Mouse (Mus musculus) fat pad, adult 2 months (tissue): ENCODE data around the gene Smc3.
A peak's percentile ranks its signal among the peaks of the same experiment; 100 is the strongest.

ENCODE experiments used
- DNase-seq: peaks from one replicate; pipeline ENCODE4 v3.0.0-alpha.2; 2011; ENCODE audit warnings: low read depth, low spot score; ENCODE audit errors: extremely low read depth

Smc3 gene

DNA sequence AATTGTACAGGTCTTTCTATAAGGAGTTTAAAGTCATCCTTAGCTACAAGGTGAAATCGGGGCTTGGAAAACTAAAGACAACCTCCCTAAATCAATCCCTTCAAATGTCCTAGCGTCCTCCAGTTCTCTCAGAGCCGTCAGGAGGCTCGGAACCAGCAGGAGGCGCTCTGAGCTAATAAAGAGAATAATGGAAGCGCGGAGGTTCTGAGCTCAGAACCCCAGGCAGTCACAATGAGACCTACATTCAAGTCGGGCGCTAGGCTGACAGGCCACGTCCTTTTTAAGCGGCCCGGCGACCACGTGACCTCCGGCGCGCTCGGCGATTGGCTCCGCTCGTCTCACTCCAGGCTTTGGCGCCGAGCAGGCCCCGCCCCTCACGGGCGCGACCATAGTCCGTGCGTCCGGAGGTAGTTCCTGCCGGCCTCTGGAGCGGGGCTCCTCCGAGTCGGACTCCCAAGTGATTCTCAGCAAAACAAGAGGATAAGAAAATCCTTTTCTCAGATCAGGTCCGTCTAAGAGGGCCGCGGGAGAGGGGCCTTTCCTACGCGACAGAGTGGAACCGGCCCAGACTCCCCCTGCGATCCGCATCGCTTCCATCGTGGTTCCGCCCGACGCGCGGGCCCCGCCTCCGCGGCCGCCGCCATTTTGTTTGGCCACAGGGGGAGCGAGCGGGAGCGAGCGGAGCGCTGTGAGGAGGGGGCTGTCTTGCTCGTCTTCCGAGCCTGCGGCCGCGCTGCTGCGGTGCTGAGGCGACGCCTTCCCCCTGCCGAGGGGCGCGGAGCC, at the start of gene Smc3:
Gene Smc3, plus strand, starts transcription at position 642 of the 783 bp plus-strand sequence.
- DNase-seq = peak; percentile 56

DNA sequence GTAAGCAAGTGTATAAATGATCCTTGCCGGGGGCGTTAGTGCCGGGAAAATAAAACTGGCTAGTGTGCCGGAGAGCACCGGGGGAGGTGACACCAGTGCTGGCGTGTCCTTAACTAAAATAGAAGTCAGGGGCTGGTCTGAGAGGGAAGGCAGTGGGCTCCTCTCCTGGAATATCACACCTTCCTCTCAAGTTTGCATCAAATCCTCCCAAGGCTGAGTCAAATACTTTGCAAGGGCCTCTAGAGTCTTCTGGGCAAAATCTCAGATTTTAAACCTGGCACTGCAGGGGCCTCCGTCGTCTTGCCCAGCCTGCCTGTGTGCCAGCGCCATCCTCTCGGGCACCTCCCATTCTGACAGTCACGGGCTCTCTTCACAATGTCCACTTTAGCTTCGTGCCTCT, 49.2 kb upstream of the Smc3 start:
- no peak for DNase-seq

DNA sequence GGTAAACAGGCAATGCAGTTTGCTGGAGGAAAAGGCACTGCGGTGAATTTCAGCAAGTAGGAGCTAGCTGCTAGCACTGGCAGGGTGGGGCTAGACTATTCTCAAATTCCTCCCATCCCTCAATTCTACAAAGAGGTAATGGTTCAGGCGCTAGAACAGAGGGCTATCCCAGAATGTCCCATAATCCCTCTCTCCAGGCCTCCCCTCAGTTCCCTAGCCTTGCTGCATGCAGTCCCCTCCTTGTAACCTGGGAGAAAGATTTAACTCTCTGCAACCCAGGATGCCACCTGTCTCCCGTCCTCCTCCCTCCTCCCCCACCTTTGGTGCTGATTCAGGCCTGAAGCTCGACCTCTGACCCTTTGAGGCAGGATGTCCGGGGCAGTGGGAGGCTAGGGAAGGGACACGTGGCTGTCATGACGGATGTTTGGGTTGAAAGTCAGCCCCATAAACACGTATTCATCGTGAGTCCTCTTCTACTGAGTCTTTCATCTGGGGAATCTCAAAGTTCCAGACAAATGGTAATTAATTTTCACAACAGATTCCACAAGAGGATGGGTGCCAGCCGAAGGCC, 47.9 kb upstream of the Smc3 start:
- no peak for DNase-seq

DNA sequence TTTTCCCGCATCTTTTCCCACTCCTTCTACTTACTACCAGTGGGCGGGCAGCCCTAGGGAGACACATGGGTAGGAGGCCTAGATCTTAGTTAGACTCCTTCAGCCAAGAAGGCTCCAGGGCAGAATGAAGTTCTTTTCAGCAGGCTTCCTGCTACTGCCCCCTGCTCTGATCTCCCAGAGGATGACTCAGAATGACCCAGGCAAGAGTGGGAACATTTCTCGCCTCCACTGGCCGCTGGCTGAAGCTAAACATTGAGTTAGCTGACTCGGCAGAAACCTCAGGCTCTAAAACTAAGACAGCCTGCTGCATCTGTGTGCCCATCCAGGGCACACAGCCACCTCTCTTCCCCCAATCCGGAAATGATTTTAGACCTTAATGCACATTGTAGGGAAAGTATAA, 47.4 kb upstream of the Smc3 start:
- DNase-seq = no peak

DNA sequence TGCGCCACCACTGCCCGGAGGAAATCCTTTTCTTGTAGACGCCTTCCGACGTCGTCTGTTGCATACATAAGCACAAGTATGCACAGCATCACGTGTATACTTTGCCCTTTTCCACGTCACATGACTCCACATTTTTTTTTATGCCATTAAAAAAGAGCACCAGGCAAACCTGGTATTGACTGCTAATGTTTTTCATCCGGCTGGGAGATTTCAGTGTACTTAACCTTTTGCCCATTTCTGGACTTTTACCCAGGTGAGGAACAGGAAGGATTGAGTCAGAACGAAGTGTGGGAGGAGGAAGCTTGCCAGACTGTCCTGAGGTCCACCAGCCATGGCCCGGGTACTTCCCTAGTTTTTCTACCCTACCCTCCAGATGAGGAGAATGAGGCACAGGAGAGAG, 45.8 kb upstream of the Smc3 start:
- DNase-seq = no peak

DNA sequence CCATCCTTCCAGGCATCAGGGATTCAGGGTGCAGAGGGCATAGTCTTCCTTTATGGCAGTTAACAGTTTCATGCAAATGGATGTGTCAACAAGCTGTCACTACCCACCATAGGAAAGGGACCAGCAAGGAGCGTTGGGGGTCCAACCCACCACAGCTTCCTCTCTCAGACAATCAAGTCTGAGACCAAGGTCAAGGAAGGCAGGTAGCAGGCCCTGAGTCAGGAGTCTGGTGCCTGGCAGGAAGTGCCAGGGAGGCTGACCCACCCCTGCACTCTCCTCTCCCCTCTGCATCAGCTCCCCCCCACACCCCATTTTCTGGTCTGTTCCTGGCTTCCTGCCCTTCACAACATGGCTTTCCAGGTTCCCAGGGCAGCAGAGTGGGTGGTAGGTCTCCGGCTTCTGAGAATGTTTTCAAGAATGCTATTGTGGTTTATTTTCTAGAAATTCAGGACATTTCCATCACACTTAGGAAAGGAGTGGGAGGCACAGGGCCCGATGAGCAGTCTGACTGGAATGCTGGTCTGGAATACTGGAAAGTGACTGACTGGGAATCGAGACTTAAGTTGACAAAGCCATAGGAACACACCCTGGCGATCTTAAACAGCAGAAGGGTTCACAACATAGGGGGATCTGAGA, 45.1 kb upstream of the Smc3 start:
- DNase-seq = no peak

DNA sequence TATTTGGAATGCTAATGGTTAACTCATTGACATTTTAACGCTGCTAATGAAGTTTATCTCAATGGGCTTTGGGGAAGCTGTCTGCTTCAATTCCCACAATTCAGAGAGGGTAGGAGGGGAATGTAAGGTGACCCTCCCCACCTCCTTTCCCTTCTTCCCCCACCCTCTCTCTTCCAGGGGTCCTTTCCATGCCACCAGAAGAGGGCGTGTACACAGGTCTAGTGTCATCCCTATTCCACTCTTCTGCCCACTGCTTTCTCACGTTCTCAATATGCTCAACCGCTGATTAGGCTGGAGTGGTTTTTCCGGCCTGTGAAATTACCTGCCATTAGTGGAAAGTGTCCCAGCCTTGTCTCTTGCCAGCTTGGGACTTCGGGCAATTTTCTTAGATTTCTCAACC, 43.4 kb upstream of the Smc3 start:
- DNase-seq = no peak

DNA sequence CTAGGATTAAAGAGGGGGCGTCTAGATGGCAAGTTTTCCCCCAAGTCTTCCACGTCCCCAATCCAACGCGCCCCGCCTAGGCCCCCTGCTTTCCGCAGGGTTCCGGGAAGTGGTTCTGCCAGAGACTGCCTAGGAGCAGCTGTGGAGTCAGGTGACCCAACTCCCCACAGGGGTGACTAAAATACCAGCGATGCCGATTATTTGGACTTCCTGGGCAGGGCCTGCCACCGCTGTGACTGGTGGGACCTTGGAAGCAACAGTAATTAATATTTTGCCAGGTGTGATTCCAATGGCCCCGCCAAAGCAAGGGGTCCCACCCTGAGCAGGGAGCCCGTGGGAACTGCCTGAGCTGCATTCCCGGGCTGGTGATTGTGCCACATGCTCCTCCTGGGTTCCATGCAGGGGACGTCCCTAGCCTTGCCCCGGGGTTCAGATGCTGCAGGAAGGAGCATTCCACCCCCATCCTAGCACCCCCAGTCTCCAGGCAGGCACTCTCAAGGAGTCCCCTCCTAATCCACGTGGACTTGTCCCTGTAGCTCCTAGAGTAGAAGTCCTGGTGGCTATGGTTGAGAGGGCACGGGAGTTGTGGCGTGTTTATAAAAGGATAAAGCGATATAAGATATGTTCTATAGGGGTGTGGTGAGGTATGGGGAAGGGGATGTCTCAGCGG, 42.8 kb upstream of the Smc3 start:
- DNase-seq = no peak

GRCm38 (mm10) chr19:53560436-53560835, 39.8 kb upstream of the Smc3 start:
- no peak for DNase-seq

- DNase-seq = no peak
These were observed 36.0 kb upstream of the Smc3 start for GRCm38 (mm10) chr19:53564174-53564573.

DNA sequence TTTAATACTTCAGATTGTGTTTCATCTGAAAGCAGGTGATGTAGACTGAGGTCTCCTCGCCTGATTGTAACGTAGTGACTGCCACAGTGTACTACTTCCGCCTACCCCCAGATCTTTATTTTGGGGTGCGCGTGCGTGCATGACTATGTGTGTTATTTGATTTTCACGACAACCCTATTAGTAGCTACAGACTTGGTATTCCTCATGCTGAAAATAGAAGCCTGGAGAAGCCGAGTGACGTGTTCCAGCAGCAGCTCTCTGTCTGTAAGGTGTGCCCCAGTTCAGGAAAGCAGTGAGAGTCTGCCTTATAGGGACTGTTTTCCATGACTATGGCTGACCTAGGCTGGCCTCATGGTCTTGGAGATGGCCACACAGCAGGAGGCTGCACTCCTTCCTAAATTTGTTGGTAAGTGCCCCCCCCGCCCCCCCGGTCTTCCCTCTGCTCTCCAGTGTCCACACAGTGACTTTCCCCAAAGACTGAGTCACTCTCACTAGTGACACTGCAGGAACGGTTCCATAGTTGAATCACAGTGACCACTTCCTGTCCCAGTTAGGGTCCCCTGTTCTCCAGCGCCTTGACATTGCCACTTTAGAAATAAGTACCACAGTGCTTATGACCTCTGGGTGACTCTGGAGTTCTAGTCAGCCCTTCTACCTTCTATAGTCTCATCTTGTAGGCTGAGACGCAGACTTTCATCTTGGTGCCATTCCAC, 34.5 kb upstream of the Smc3 start:
- DNase-seq = no peak

GRCm38 (mm10) chr19:53567864-53568263, 32.3 kb upstream of the Smc3 start:
- no peak for DNase-seq

GRCm38 (mm10) chr19:53568553-53568952, 31.6 kb upstream of the Smc3 start:
- no peak for DNase-seq

DNA sequence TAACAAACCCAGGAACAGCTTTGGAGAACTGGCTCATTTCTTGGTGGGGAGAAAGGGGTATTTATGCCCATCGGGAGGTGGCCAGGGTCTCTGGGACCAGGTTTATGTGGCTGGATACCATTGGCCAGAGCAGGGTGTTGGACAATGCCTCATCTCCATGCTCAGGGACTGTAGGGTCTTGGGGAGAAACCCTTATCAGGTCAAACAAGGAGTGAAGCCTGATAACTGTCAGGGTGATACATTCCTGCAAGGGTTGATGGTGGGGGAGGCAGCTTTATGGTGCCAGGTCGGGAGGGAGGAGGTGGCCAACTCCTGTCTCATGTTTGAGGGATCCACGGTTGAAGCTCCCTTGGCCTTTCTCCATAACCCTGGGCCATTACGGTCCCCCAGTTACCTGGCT, 29.1 kb upstream of the Smc3 start:
- no peak for DNase-seq

GRCm38 (mm10) chr19:53571501-53572428, 28.4 kb upstream of the Smc3 start:
- no peak for DNase-seq

- DNase-seq = no peak
These were observed 27.6 kb upstream of the Smc3 start for GRCm38 (mm10) chr19:53572607-53573006.

DNA sequence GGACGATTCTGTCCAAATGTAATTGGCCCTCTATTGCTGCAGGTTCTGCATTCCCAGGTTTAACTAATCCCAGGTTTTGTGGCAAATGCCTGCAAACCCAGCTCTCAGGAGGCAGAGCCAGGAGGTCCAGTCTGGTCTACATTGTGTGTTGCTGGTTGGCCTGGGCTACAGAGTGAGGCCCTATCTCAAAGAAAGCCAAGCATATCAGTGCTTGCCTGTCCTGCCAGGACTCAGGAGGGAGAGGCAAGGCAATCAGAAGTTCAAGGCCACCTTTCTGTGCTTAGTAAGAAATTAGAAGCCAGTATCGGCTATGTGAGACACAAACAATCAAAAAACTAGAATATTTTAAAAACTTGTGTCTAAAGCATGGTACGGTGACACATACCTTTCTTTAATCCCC, 27.0 kb upstream of the Smc3 start:
- DNase-seq = no peak

- DNase-seq = no peak
These were observed 26.1 kb upstream of the Smc3 start for GRCm38 (mm10) chr19:53574131-53574530.

DNA sequence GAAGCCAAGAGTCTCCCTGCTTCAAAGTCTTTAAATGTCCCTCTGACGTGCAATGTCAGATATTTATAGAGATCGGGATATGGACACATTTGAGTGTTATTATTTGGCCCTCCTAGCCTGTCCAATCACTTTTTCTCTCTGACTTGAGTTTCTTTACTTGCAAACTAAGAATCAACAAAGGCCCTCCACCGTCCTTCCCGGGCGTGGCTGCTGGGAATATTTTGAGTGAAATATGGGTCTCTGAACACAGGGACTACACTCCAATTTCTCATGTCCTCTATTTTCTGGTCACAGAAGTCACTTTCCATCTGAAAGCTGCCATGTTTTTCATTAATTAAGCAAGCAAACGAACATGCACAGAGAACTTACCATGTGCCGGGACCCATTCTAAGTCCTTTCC, 25.7 kb upstream of the Smc3 start:
- DNase-seq = no peak
